Mouse (Mus musculus) neural tube, embryonic 11.5 days (tissue): ENCODE measurements around the gene Pnrc1. TPM values are rescaled to one million over a fixed set of nuclear protein-coding genes. Genes with fewer than 3 reads are reported as not detected.

Experiments used
- ATAC-seq: fragments of 200-750 bp; cut with Nextera tagmentation; 2 replicates; pipeline ENCODE4 v1.8.0; 2017; ENCODE audit warnings: moderate number of reproducible peaks, mild to moderate bottlenecking, moderate TSS enrichment, moderate library complexity; ENCODE audit not compliant: insufficient read depth, low FRiP score, low TSS enrichment
- DNase-seq: peaks from one replicate; pipeline ENCODE4 v3.0.0-alpha.2; 2015; ENCODE audit warnings: low spot score
- H3K27ac ChIP-seq: fragments of 300-500 bp; sonication (generic); 2 replicates; pipeline ENCODE4 v1.5.1; 2014; ENCODE audit warnings: low read depth, mild to moderate bottlenecking, low read length
- H3K27me3 ChIP-seq: fragments of 300-500 bp; sonication (generic); 2 replicates; pipeline ENCODE4 v1.6.1; 2014; ENCODE audit warnings: mild to moderate bottlenecking, low read length, mixed read lengths; ENCODE audit not compliant: control insufficient read depth, insufficient read depth
- H3K36me3 ChIP-seq: fragments of 300-500 bp; sonication (generic); 2 replicates; pipeline ENCODE4 v1.6.1; 2014; ENCODE audit warnings: mild to moderate bottlenecking, low read length, moderate library complexity, mixed read lengths; ENCODE audit not compliant: control insufficient read depth, insufficient read depth
- H3K4me1 ChIP-seq: fragments of 300-500 bp; sonication (generic); 2 replicates; pipeline ENCODE4 v1.6.1; 2014; ENCODE audit warnings: low read length, mixed read lengths; ENCODE audit not compliant: control insufficient read depth, insufficient read depth
- H3K4me2 ChIP-seq: fragments of 300-500 bp; sonication (generic); 2 replicates; pipeline ENCODE4 v1.6.1; 2014; ENCODE audit warnings: low read depth, mild to moderate bottlenecking, moderate library complexity
- H3K4me3 ChIP-seq: fragments of 300-500 bp; sonication (generic); 2 replicates; pipeline ENCODE4 v1.5.1; 2014; ENCODE audit warnings: low read depth, low read length
- H3K9ac ChIP-seq: fragments of 300-500 bp; sonication (generic); 2 replicates; pipeline ENCODE4 v1.6.1; 2014; ENCODE audit warnings: mild to moderate bottlenecking, low read length
- H3K9me3 ChIP-seq: fragments of 300-500 bp; sonication (generic); 2 replicates; pipeline ENCODE4 v1.6.1; 2016; ENCODE audit warnings: low read length; ENCODE audit not compliant: control insufficient read depth
- WGBS: fragments of 180-500 bp; shearing (Covaris S2); extraction: QIAGEN DNeasy Blood & Tissue Kit; methylation state at CpG from one replicate; pipeline ENCODE4 v1.1.7; 2014; 5-methylcytosine and 5-hydroxymethylcytosine counted together
- polyA plus RNA-seq: library from polyadenylated mRNA; unstranded; fragments of >200 nt; fragmentation: Nextera tagmentation; extraction: Ambion mirVana; gene quantifications from 2 replicates; pipeline ENCODE4 v1.2.1, GENCODE M21; 2014

Gene Pnrc1
- polyA plus RNA-seq, 1 experiment from 2014 or later = 88.8 TPM

- H3K4me3 ChIP-seq = no peak overlapping the region
- no peak overlapping the region for H3K9ac ChIP-seq
- DNase-seq = no peak
- no peak for ATAC-seq
- H3K9me3 ChIP-seq = no peaks in the 10 kb centered on the region
- H3K27ac ChIP-seq = no peak overlapping the region
- no peaks in the 10 kb centered on the region for H3K4me1 ChIP-seq
- no peaks in the 10 kb centered on the region for H3K36me3 ChIP-seq
- no peaks in the 10 kb centered on the region for H3K27me3 ChIP-seq
- WGBS = 89% methylated on average over 3 of the region's 3 CpGs
- no peak overlapping the region for H3K4me2 ChIP-seq
Observed at GRCm38 (mm10) chr4:33281891-33282685, 7.9 kb downstream of the Pnrc1 start.

GRCm38 (mm10) chr4:33273437-33273836, 16.5 kb downstream of the Pnrc1 start:
- Histone ChIP-seq H3K36me3 (no peaks in the 10 kb centered on the region), H3K4me1 (no peaks in the 10 kb centered on the region), H3K27me3 (no peaks in the 10 kb centered on the region), H3K4me2 (no peak overlapping the region), H3K27ac (no peak overlapping the region), H3K9me3 (no peaks in the 10 kb centered on the region), H3K4me3 (no peak overlapping the region), H3K9ac (no peak overlapping the region)
- WGBS = 78% methylated on average over 3 of the region's 3 CpGs
- no peak for DNase-seq
- ATAC-seq = no peak

GRCm38 (mm10) chr4:33270386-33271314, 19.3 kb downstream of the Pnrc1 start:
- Histone ChIP-seq H3K9me3 (no peaks in the 10 kb centered on the region), H3K36me3 (no peaks in the 10 kb centered on the region), H3K4me2 (no peak overlapping the region), H3K9ac (no peak overlapping the region), H3K4me1 (no peaks in the 10 kb centered on the region), H3K27ac (no peak overlapping the region), H3K27me3 (no peaks in the 10 kb centered on the region), H3K4me3 (no peak overlapping the region)
- 78% methylated on average over 11 of the region's 11 CpGs for WGBS
- ATAC-seq = no peak
- no peak for DNase-seq

GRCm38 (mm10) chr4:33264979-33265726, 24.8 kb downstream of the Pnrc1 start:
- Histone ChIP-seq H3K4me1 (no peaks in the 10 kb centered on the region), H3K36me3 (no peaks in the 10 kb centered on the region), H3K27me3 (no peaks in the 10 kb centered on the region), H3K4me3 (no peak overlapping the region), H3K9me3 (no peaks in the 10 kb centered on the region), H3K9ac (no peak overlapping the region), H3K4me2 (no peak overlapping the region), H3K27ac (no peak overlapping the region)
- no peak for DNase-seq
- ATAC-seq = no peak
- WGBS = 86% methylated on average over 11 of the region's 11 CpGs

GRCm38 (mm10) chr4:33262897-33263296, 27.1 kb downstream of the Pnrc1 start:
- 79% methylated on average over 1 of the region's 1 CpGs for WGBS
- ATAC-seq (no peak), DNase-seq (no peak)
- Histone ChIP-seq H3K36me3 (no peaks in the 10 kb centered on the region), H3K9me3 (no peaks in the 10 kb centered on the region), H3K4me2 (no peak overlapping the region), H3K27me3 (no peaks in the 10 kb centered on the region), H3K4me3 (no peak overlapping the region), H3K4me1 (no peaks in the 10 kb centered on the region), H3K27ac (no peak overlapping the region), H3K9ac (no peak overlapping the region)

GRCm38 (mm10) chr4:33261311-33261753, 28.6 kb downstream of the Pnrc1 start:
- Histone ChIP-seq H3K4me1 (no peaks in the 10 kb centered on the region), H3K9me3 (no peaks in the 10 kb centered on the region), H3K27ac (no peak overlapping the region), H3K4me2 (no peak overlapping the region), H3K27me3 (no peaks in the 10 kb centered on the region), H3K36me3 (no peaks in the 10 kb centered on the region), H3K9ac (no peak overlapping the region), H3K4me3 (no peak overlapping the region)
- 75% methylated on average over 7 of the region's 7 CpGs for WGBS
- ATAC-seq (no peak), DNase-seq (no peak)

- no peaks in the 10 kb centered on the region for H3K36me3 ChIP-seq
- H3K9me3 ChIP-seq = no peaks in the 10 kb centered on the region
- no peak overlapping the region for H3K9ac ChIP-seq
- H3K4me2 ChIP-seq = no peak overlapping the region
- H3K4me1 ChIP-seq = no peaks in the 10 kb centered on the region
- DNase-seq (no peak), ATAC-seq (no peak)
- H3K4me3 ChIP-seq = no peak overlapping the region
- no peak overlapping the region for H3K27ac ChIP-seq
- no peaks in the 10 kb centered on the region for H3K27me3 ChIP-seq
Observed at GRCm38 (mm10) chr4:33260311-33260710, 29.7 kb downstream of the Pnrc1 start.

GRCm38 (mm10) chr4:33257263-33257964, 32.5 kb downstream of the Pnrc1 start:
- H3K4me1 ChIP-seq = no peaks in the 10 kb centered on the region
- no peak for ATAC-seq
- no peaks in the 10 kb centered on the region for H3K27me3 ChIP-seq
- no peak overlapping the region for H3K9ac ChIP-seq
- WGBS = 82% methylated on average over 11 of the region's 11 CpGs
- H3K4me2 ChIP-seq = no peak overlapping the region
- H3K9me3 ChIP-seq = no peaks in the 10 kb centered on the region
- no peaks in the 10 kb centered on the region for H3K36me3 ChIP-seq
- no peak overlapping the region for H3K4me3 ChIP-seq
- no peak overlapping the region for H3K27ac ChIP-seq
- no peak for DNase-seq
